Mouse (Mus musculus) ES-E14 (cell line): Measurements from ENCODE around the gene Got1. TPM values are rescaled to one million over a fixed set of nuclear protein-coding genes. Genes with fewer than 3 reads are reported as not detected.
A peak's percentile ranks its signal among the peaks of the same experiment; 100 is the strongest.
"Not testable (repeated sequence)": the region's sequence is repeated elsewhere in the genome, so short reads cannot be mapped to it uniquely, and the experiment has no call there.

Experiments used
- DNase-seq: peaks from one replicate; pipeline ENCODE4 v3.0.0-alpha.2; 2013; ENCODE audit warnings: low read depth, low spot score
- H3K27ac ChIP-seq: 2 replicates; pipeline ENCODE4 v1.5.1; 2012; ENCODE audit warnings: low read depth, mild to moderate bottlenecking, low read length, moderate library complexity, mixed read lengths; ENCODE audit not compliant: poor library complexity, insufficient read depth, severe bottlenecking
- H3K36me3 ChIP-seq: 2 replicates; pipeline ENCODE4 v1.6.1; 2012; ENCODE audit warnings: mild to moderate bottlenecking, low read length, moderate library complexity, mixed read lengths; ENCODE audit not compliant: control insufficient read depth, poor library complexity, insufficient read depth, severe bottlenecking
- H3K4me1 ChIP-seq, 2 experiments: fragments of 150-350 bp in 1 of 2; sonication (generic) in 1 of 2; 2 replicates each; pipeline ENCODE4 v1.6.1; 2012; ENCODE audit warnings: low read length in 2 of 2, mild to moderate bottlenecking in 1 of 2, mixed read lengths in 1 of 2; ENCODE audit not compliant: control insufficient read depth in 2 of 2, insufficient read depth in 2 of 2, poor library complexity in 1 of 2
- H3K4me3 ChIP-seq, 2 experiments: fragments of 150-350 bp in 1 of 2; sonication (generic) in 1 of 2; 2 replicates each; pipeline ENCODE4 v1.5.1; 2012; ENCODE audit warnings: low read length in 2 of 2, low read depth in 1 of 2, mild to moderate bottlenecking in 1 of 2, mixed read lengths in 1 of 2; ENCODE audit not compliant: insufficient read depth in 1 of 2, poor library complexity in 1 of 2, severe bottlenecking in 1 of 2
- H3K9ac ChIP-seq: 2 replicates; pipeline ENCODE4 v1.6.1; 2012; ENCODE audit warnings: low read depth, mild to moderate bottlenecking, low read length, mixed read lengths; ENCODE audit not compliant: poor library complexity, insufficient read depth, severe bottlenecking
- H3K9me3 ChIP-seq: fragments of 150-350 bp; sonication (generic); 2 replicates; pipeline ENCODE4 v1.6.1; 2012; ENCODE audit warnings: low read depth, mild to moderate bottlenecking, low read length; ENCODE audit not compliant: control insufficient read depth, insufficient read depth
- CHD2 ChIP-seq: IDR thresholded peaks from 2 replicates; pipeline ENCODE4 v1.6.1; 2014; ENCODE audit warnings: mild to moderate bottlenecking, low read depth, low read length, inconsistent platforms
- HCFC1 ChIP-seq: IDR thresholded peaks from 2 replicates; pipeline ENCODE4 v1.6.1; 2012; ENCODE audit warnings: low read length, inconsistent platforms, borderline replicate concordance; ENCODE audit not compliant: insufficient read depth
- MAFK ChIP-seq: IDR thresholded peaks from 2 replicates; pipeline ENCODE4 v1.6.1; 2014; ENCODE audit warnings: mild to moderate bottlenecking, low read depth, low read length, inconsistent platforms; ENCODE audit not compliant: insufficient read depth
- ZC3H11A ChIP-seq: IDR thresholded peaks from 2 replicates; pipeline ENCODE4 v1.6.1; 2012; ENCODE audit warnings: low read depth, mild to moderate bottlenecking, inconsistent platforms, low read length, borderline replicate concordance
- ZNF384 ChIP-seq: IDR thresholded peaks from 2 replicates; pipeline ENCODE4 v1.6.1; 2012; ENCODE audit warnings: low read depth, low read length, inconsistent platforms
- in situ Hi-C, 2 experiments: fragments of 600-800 bp; cut with MboI; formaldehyde crosslinking; loops; one replicate each; pipeline ENCODE4 v1.15.1; 2025; ENCODE audit warnings: low sequenced_read_pairs in 2 of 2, inconsistent platforms in 1 of 2; ENCODE audit not compliant: unreplicated experiment in 2 of 2
- total RNA-seq: library from RNA; depleted of rRNA; stranded (reverse); fragments of 300-350 nt; gene quantifications from 2 replicates; pipeline ENCODE4 v1.2.3, GENCODE M21; 2012

The Got1 gene
- total RNA-seq, 1 experiment = 81.8 TPM

- in situ Hi-C loops = no loop called here
- no peak for DNase-seq
- TF ChIP-seq ZC3H11A (no peak), HCFC1 (no peak), MAFK (no peak), ZNF384 (no peak), CHD2 (no peak)
- peaks cover 21% of the 10 kb centered on the region for H3K36me3 ChIP-seq
- H3K9ac ChIP-seq = no peak overlapping the region
- H3K27ac ChIP-seq = no peak overlapping the region; the same call in 1 of the 2 replicates
- no peaks in the 10 kb centered on the region for H3K9me3 ChIP-seq
- H3K4me3 ChIP-seq = no peak overlapping the region
- peaks cover 9 to 17% of the 10 kb centered on the region in 2 experiments for H3K4me1 ChIP-seq
Observed at GRCm38 (mm10) chr19:43497440-43497839, 27.0 kb downstream of the Got1 start.

- no peaks in the 10 kb centered on the region for H3K9me3 ChIP-seq
- TF ChIP-seq ZC3H11A (peak; percentile 68), ZNF384 (no peak), HCFC1 (no peak), CHD2 (no peak), MAFK (no peak)
- no peak overlapping the region for H3K4me3 ChIP-seq
- no peak overlapping the region for H3K27ac ChIP-seq
- in situ Hi-C loops = no loop called here
- peaks cover 4 to 16% of the 10 kb centered on the region in 2 experiments for H3K4me1 ChIP-seq
- H3K9ac ChIP-seq = 0 out of 2 replicates have a peak overlapping the region, but pooled peaks have one; percentile 1
- H3K36me3 ChIP-seq = peaks cover 12% of the 10 kb centered on the region
- peak; percentile 60 for DNase-seq
Observed at GRCm38 (mm10) chr19:43495846-43496245, 28.6 kb downstream of the Got1 start.

GRCm38 (mm10) chr19:43494914-43495313, 29.5 kb downstream of the Got1 start:
- in situ Hi-C loops = no loop called here
- Histone ChIP-seq H3K27ac (no peak overlapping the region), H3K36me3 (peaks cover 2% of the 10 kb centered on the region), H3K4me1 (peaks cover 4 to 8% of the 10 kb centered on the region in 2 experiments), H3K4me3 (no peak overlapping the region), H3K9ac (no peak overlapping the region), H3K9me3 (no peaks in the 10 kb centered on the region)
- no peak for TF ChIP-seq ZNF384
- TF ChIP-seq MAFK = no peak
- no peak for TF ChIP-seq ZC3H11A
- TF ChIP-seq CHD2 = no peak
- TF ChIP-seq HCFC1 = no peak
- DNase-seq = no peak

GRCm38 (mm10) chr19:43493878-43494277, 30.5 kb downstream of the Got1 start:
- H3K9me3 ChIP-seq = no peaks in the 10 kb centered on the region
- DNase-seq = no peak
- no peak overlapping the region for H3K9ac ChIP-seq
- in situ Hi-C loops = no loop called here
- H3K4me3 ChIP-seq = no peak overlapping the region
- H3K4me1 ChIP-seq = peaks cover 0 to 8% of the 10 kb centered on the region in 2 experiments
- H3K36me3 ChIP-seq = no peaks in the 10 kb centered on the region
- TF ChIP-seq ZC3H11A = no peak
- no peak for TF ChIP-seq HCFC1
- TF ChIP-seq ZNF384 = no peak
- TF ChIP-seq MAFK = no peak
- no peak for TF ChIP-seq CHD2
- no peak overlapping the region for H3K27ac ChIP-seq

- H3K36me3 ChIP-seq, H3K9ac ChIP-seq, in situ Hi-C loops, H3K9me3 ChIP-seq, H3K4me3 ChIP-seq, H3K27ac ChIP-seq, H3K4me1 ChIP-seq: not testable (repeated sequence)
- DNase-seq = peak; percentile 47
Observed at GRCm38 (mm10) chr19:43493316-43493715, 31.1 kb downstream of the Got1 start.
